Mouse (Mus musculus): Measurements from ENCODE around the gene Mbd3.

- TF ChIP-seq CTCF (IDR thresholded peaks at IDR 0.05; ENCODE audit: borderline replicate concordance, insufficient read depth, low read depth, low read length), result no peak
- TF ChIP-seq POLR2A (IDR thresholded peaks at IDR 0.05; ENCODE audit: borderline replicate concordance, insufficient read depth, low read length), result no peak
These were observed 43.6 kb upstream of the Mbd3 start for GRCm38 (mm10) chr10:80442989-80443388.
